Mouse (Mus musculus) midbrain, embryonic 15.5 days (tissue): ENCODE data around the gene Myo16. TPM values are rescaled to one million over a fixed set of nuclear protein-coding genes. Genes with fewer than 3 reads are reported as not detected.

Source experiments
- ATAC-seq: fragments of 200-750 bp; cut with Nextera tagmentation; replicated peaks from 2 replicates; pipeline ENCODE4 v1.8.0; 2017; ENCODE audit warnings: moderate TSS enrichment
- H3K27ac ChIP-seq: fragments of 300-500 bp; sonication (generic); 2 replicates; pipeline ENCODE4 v1.5.1; 2015; ENCODE audit warnings: mild to moderate bottlenecking, inconsistent platforms
- H3K27me3 ChIP-seq: fragments of 300-500 bp; sonication (generic); replicated peaks from 2 replicates; pipeline ENCODE4 v1.6.1; 2015; ENCODE audit warnings: inconsistent platforms
- H3K36me3 ChIP-seq: fragments of 300-500 bp; sonication (generic); replicated peaks from 2 replicates; pipeline ENCODE4 v1.6.1; 2015; ENCODE audit warnings: inconsistent platforms
- H3K4me1 ChIP-seq: fragments of 300-500 bp; sonication (generic); 2 replicates; pipeline ENCODE4 v1.6.1; 2015; ENCODE audit warnings: inconsistent platforms
- H3K4me2 ChIP-seq: fragments of 300-500 bp; sonication (generic); 2 replicates; pipeline ENCODE4 v1.6.1; 2015; ENCODE audit warnings: inconsistent platforms, mild to moderate bottlenecking, moderate library complexity
- H3K4me3 ChIP-seq: fragments of 300-500 bp; sonication (generic); 2 replicates; pipeline ENCODE4 v1.5.1; 2015; ENCODE audit warnings: mild to moderate bottlenecking, inconsistent platforms
- H3K9ac ChIP-seq: fragments of 300-500 bp; sonication (generic); 2 replicates; pipeline ENCODE4 v1.6.1; 2015; ENCODE audit warnings: mild to moderate bottlenecking, inconsistent platforms
- H3K9me3 ChIP-seq: fragments of 300-500 bp; sonication (generic); 2 replicates; pipeline ENCODE4 v1.6.1; 2016; ENCODE audit warnings: inconsistent platforms
- WGBS: fragments of 180-500 bp; shearing (Covaris S2); methylation state at CpG from one replicate; pipeline ENCODE4 v1.1.7; 2015; ENCODE audit warnings: mixed read lengths; 5-methylcytosine and 5-hydroxymethylcytosine counted together
- polyA plus RNA-seq: library from polyadenylated mRNA; unstranded; fragments of >200 nt; fragmentation: Nextera tagmentation; extraction: Ambion mirVana; gene quantifications from 2 replicates; pipeline ENCODE4 v1.2.1, GENCODE M21; 2015

Gene Myo16
- polyA plus RNA-seq, 1 experiment from 2014 or later, result 7.7 TPM

GRCm38 (mm10) chr8:10394506-10394905 is 240.8 kb downstream of the Myo16 start:
- Histone ChIP-seq H3K27ac (peak overlapping the region; percentile 62), H3K27me3 (no peaks in the 10 kb centered on the region), H3K4me2 (no peak overlapping the region), H3K36me3 (no peaks in the 10 kb centered on the region), H3K4me1 (peaks cover 40% of the 10 kb centered on the region), H3K9me3 (no peaks in the 10 kb centered on the region), H3K9ac (no peak overlapping the region), H3K4me3 (no peak overlapping the region)
- 39% methylated on average over 2 of the region's 2 CpGs for WGBS
- ATAC-seq, result peak; percentile 57; the same call in 1 of the 2 replicates

GRCm38 (mm10) chr8:10395146-10395545 is 241.4 kb downstream of the Myo16 start:
- H3K27ac ChIP-seq, result peak overlapping the region; percentile 62
- H3K4me1 ChIP-seq, result peaks cover 40% of the 10 kb centered on the region
- H3K4me2 ChIP-seq, result no peak overlapping the region
- ATAC-seq, result no peak
- WGBS, result 40% methylated on average over 7 of the region's 7 CpGs
- no peaks in the 10 kb centered on the region for H3K9me3 ChIP-seq
- no peak overlapping the region for H3K4me3 ChIP-seq
- no peaks in the 10 kb centered on the region for H3K36me3 ChIP-seq
- no peak overlapping the region for H3K9ac ChIP-seq
- H3K27me3 ChIP-seq, result no peaks in the 10 kb centered on the region

DNA sequence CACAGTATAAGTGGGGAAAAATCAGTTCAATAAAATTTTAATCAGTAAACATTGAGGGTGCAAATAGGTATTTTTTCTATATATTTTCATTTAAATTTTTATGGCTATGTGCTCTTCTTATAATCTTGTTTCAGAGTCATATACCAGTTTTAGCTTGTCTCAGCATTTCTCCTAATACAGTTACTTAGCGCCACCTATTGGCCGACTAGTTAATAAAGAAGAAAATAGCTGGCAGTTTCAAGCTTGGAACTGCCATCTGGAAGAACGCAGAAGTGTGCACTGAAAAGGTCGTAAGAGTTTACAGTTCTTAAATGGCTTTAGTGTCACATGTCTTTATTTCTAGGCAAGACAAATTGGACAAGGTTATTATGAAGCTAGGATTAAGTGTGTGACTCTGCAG is 248.9 kb downstream of the Myo16 start:
- no peaks in the 10 kb centered on the region for H3K27me3 ChIP-seq
- H3K4me3 ChIP-seq, result no peak overlapping the region
- H3K4me2 ChIP-seq, result no peak overlapping the region
- H3K27ac ChIP-seq, result no peak overlapping the region
- H3K36me3 ChIP-seq, result no peaks in the 10 kb centered on the region
- H3K9me3 ChIP-seq, result no peaks in the 10 kb centered on the region
- no peak overlapping the region for H3K9ac ChIP-seq
- no peaks in the 10 kb centered on the region for H3K4me1 ChIP-seq
- ATAC-seq, result peak; percentile 49
- 13% methylated on average over 4 of the region's 4 CpGs for WGBS

- Histone ChIP-seq H3K27ac (no peak overlapping the region), H3K4me1 (no peaks in the 10 kb centered on the region), H3K9me3 (no peaks in the 10 kb centered on the region), H3K27me3 (no peaks in the 10 kb centered on the region), H3K9ac (no peak overlapping the region), H3K4me2 (no peak overlapping the region), H3K36me3 (no peaks in the 10 kb centered on the region), H3K4me3 (no peak overlapping the region)
- peak; percentile 57 for ATAC-seq
- 40% methylated on average over 8 of the region's 8 CpGs for WGBS
Observed at GRCm38 (mm10) chr8:10405469-10405868, 251.8 kb downstream of the Myo16 start.

GRCm38 (mm10) chr8:10409043-10409442 is 255.3 kb downstream of the Myo16 start:
- H3K9ac ChIP-seq, result no peak overlapping the region
- no peak for ATAC-seq
- no peaks in the 10 kb centered on the region for H3K9me3 ChIP-seq
- H3K36me3 ChIP-seq, result no peaks in the 10 kb centered on the region
- H3K27me3 ChIP-seq, result no peaks in the 10 kb centered on the region
- WGBS, result 91% methylated on average over 9 of the region's 9 CpGs
- 0 out of 2 replicates have a peak, but pooled peaks cover 1% of the 10 kb centered on the region for H3K4me1 ChIP-seq
- H3K27ac ChIP-seq, result no peak overlapping the region
- H3K4me3 ChIP-seq, result no peak overlapping the region
- H3K4me2 ChIP-seq, result no peak overlapping the region

DNA sequence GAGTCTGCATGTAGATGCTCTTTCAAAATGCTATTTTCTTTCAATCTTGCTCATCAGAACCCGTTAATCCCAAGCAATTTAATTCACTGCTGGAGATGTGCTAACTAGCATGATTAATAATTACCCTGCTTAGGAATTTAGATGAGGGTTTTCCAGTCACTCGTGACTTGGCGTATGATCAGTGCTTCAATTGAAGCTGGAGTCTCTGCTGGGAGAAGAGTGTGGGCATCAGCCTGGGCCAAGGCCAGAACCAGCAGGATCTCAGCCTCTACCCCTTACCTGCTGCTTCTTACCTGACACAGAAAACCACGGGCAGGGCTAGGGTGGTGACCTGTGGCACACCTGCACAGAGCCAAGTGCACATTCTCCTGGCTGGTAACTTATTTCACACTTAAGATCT is 257.8 kb downstream of the Myo16 start:
- Histone ChIP-seq H3K9me3 (no peaks in the 10 kb centered on the region), H3K4me2 (no peak overlapping the region), H3K36me3 (no peaks in the 10 kb centered on the region), H3K4me3 (no peak overlapping the region), H3K4me1 (0 out of 2 replicates have a peak, but pooled peaks cover 8% of the 10 kb centered on the region), H3K9ac (no peak overlapping the region), H3K27ac (no peak overlapping the region), H3K27me3 (no peaks in the 10 kb centered on the region)
- WGBS, result 59% methylated on average over 4 of the region's 4 CpGs
- no peak for ATAC-seq

DNA sequence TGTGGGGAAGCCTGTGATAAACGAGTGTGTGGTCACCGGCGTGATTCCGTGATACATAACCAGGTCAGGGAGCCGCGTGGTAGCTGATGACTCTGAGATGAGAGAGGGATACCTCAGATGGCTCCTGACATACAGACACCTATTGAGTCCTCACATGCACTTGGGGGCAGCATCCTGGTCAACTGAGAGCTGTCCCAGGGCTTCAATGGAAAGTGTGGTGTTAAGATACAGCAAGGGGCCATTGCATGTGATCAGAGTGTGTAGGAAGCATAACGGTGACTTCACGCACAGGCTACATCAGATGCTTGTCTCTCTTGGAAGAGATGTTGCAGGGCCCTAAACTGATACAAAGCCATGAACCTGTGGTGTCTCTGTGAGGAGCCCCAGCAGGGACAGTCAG is 260.2 kb downstream of the Myo16 start:
- Histone ChIP-seq H3K9ac (no peak overlapping the region), H3K9me3 (no peaks in the 10 kb centered on the region), H3K27me3 (no peaks in the 10 kb centered on the region), H3K4me1 (peaks cover 9% of the 10 kb centered on the region; the same call in 1 of the 2 replicates), H3K4me3 (no peak overlapping the region), H3K36me3 (no peaks in the 10 kb centered on the region), H3K27ac (no peak overlapping the region), H3K4me2 (no peak overlapping the region)
- ATAC-seq, result no peak
- WGBS, result 90% methylated on average over 8 of the region's 8 CpGs

DNA sequence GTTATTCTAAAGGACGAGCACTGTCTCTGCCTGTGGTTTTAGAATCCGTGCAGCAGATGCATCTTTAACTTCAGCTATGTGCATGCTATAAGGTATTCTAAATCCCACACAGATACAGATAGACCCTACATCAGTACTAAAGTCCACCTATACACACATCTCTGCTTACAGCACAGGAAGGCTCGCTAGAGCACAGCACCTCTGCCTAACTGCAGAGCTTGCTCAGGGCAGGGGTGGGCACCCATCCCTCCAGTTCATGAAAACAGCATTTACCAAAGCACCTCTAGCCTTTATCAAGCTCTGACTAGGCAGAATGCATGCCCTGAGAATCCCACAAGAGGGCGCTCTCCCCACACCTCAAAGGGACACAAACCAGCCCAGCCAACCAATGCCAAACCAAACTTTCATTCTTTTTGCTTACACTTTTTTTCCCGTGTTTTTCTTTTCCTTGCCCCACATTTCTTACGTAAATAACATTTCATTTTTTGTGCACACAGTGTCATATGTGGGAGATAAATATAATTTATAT is 261.0 kb downstream of the Myo16 start:
- no peaks in the 10 kb centered on the region for H3K9me3 ChIP-seq
- WGBS, result 24% methylated on average over 6 of the region's 6 CpGs
- peak; percentile 50 for ATAC-seq
- H3K27me3 ChIP-seq, result no peaks in the 10 kb centered on the region
- H3K4me3 ChIP-seq, result no peak overlapping the region
- H3K9ac ChIP-seq, result no peak overlapping the region
- no peaks in the 10 kb centered on the region for H3K36me3 ChIP-seq
- H3K4me2 ChIP-seq, result no peak overlapping the region
- no peak overlapping the region for H3K27ac ChIP-seq
- peaks cover 13% of the 10 kb centered on the region; the same call in 1 of the 2 replicates for H3K4me1 ChIP-seq

DNA sequence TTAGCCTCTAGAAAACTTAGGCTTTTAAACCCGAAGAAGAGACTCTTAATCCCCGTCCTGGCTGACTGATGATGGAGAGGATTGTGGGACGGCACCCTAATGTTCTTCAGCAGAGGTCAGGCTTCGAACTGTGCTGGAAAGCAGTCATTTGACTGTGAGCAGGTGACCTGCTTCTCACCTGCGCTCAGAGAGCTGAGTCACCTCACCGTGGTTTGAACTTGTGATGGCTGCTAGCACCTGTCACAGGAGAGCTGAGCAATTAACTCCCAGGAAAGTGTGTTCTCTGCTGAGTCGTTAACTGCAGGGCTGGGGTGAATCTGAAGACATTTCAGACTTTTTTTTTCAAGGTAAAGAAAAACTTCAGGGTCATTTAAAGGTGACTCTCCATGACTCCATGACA is 261.6 kb downstream of the Myo16 start:
- no peak for ATAC-seq
- H3K36me3 ChIP-seq, result no peaks in the 10 kb centered on the region

GRCm38 (mm10) chr8:10415885-10416284 is 262.2 kb downstream of the Myo16 start:
- H3K27me3 ChIP-seq, result no peaks in the 10 kb centered on the region
- H3K36me3 ChIP-seq, result no peaks in the 10 kb centered on the region
- no peak overlapping the region for H3K4me3 ChIP-seq
- no peak overlapping the region for H3K27ac ChIP-seq
- peaks cover 13% of the 10 kb centered on the region; the same call in 1 of the 2 replicates for H3K4me1 ChIP-seq
- H3K9ac ChIP-seq, result no peak overlapping the region
- H3K4me2 ChIP-seq, result no peak overlapping the region
- ATAC-seq, result no peak
- WGBS, result 78% methylated on average over 9 of the region's 9 CpGs
- no peaks in the 10 kb centered on the region for H3K9me3 ChIP-seq

More for the DNA sequence above, 261.6 kb downstream of the Myo16 start:
- Histone ChIP-seq H3K9ac (no peak overlapping the region), H3K9me3 (no peaks in the 10 kb centered on the region), H3K27me3 (no peaks in the 10 kb centered on the region), H3K4me1 (peaks cover 13% of the 10 kb centered on the region; the same call in 1 of the 2 replicates), H3K4me2 (no peak overlapping the region), H3K27ac (no peak overlapping the region), H3K4me3 (no peak overlapping the region)
- WGBS, result 26% methylated on average over 7 of the region's 7 CpGs

DNA sequence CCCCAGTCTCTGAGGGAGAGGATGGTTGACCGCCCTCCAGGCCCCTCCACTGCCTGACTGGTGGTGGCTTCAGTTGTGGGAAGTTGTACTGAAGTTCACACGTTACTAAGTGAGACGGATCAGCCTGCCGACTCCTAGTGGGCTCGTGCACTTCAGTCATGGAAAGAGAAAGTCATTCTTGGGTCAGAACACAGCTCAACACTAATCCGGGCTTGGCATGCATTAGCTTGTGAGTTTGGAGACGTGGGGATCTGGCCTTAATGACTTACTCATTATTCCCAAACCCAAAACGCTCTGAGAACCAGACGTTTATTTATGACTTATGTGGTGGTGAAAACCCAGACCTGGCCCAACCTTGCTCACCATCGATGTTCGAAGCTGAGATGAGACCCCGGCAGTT is 263.1 kb downstream of the Myo16 start:
- H3K9me3 ChIP-seq, result no peaks in the 10 kb centered on the region

DNA sequence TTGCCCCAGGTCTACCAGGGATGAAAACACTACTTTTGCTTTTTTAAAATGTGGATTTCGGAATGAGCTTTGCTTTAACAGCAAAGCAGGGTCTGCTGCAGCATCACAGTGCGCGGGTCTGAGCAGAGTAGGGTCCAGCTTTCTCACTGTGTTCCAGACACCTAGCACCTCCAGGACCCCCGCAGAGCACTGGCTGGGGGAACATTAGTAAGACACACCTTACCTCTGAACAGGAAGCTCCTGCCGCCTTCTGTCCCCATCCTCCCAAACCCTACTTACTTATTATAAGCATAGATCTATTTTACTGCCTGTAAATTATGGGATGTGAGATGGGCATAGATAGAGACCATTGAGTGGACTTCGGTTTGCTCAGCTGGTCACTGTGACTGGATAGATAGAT is 263.6 kb downstream of the Myo16 start:
- H3K36me3 ChIP-seq, result no peaks in the 10 kb centered on the region
- no peak overlapping the region for H3K9ac ChIP-seq
- no peak overlapping the region for H3K4me2 ChIP-seq
- H3K4me1 ChIP-seq, result peaks cover 13% of the 10 kb centered on the region; the same call in 1 of the 2 replicates
- H3K9me3 ChIP-seq, result no peaks in the 10 kb centered on the region
- H3K27me3 ChIP-seq, result no peaks in the 10 kb centered on the region
- H3K27ac ChIP-seq, result no peak overlapping the region
- ATAC-seq, result no peak
- no peak overlapping the region for H3K4me3 ChIP-seq
- WGBS, result 96% methylated on average over 6 of the region's 6 CpGs

More for the DNA sequence above, 263.1 kb downstream of the Myo16 start:
- Histone ChIP-seq H3K27ac (no peak overlapping the region), H3K4me1 (peaks cover 13% of the 10 kb centered on the region; the same call in 1 of the 2 replicates), H3K9ac (no peak overlapping the region), H3K4me3 (no peak overlapping the region), H3K4me2 (no peak overlapping the region), H3K27me3 (no peaks in the 10 kb centered on the region), H3K36me3 (no peaks in the 10 kb centered on the region)
- WGBS, result 79% methylated on average over 12 of the region's 12 CpGs
- ATAC-seq, result no peak

GRCm38 (mm10) chr8:10418013-10418412 is 264.3 kb downstream of the Myo16 start:
- no peak overlapping the region for H3K4me3 ChIP-seq
- no peak for ATAC-seq
- no peak overlapping the region for H3K9ac ChIP-seq
- 94% methylated on average over 8 of the region's 8 CpGs for WGBS
- no peaks in the 10 kb centered on the region for H3K27me3 ChIP-seq
- H3K4me1 ChIP-seq, result peaks cover 13% of the 10 kb centered on the region; the same call in 1 of the 2 replicates
- H3K27ac ChIP-seq, result no peak overlapping the region
- no peaks in the 10 kb centered on the region for H3K36me3 ChIP-seq
- H3K9me3 ChIP-seq, result no peaks in the 10 kb centered on the region
- H3K4me2 ChIP-seq, result no peak overlapping the region
